In the genomic region with DNA sequence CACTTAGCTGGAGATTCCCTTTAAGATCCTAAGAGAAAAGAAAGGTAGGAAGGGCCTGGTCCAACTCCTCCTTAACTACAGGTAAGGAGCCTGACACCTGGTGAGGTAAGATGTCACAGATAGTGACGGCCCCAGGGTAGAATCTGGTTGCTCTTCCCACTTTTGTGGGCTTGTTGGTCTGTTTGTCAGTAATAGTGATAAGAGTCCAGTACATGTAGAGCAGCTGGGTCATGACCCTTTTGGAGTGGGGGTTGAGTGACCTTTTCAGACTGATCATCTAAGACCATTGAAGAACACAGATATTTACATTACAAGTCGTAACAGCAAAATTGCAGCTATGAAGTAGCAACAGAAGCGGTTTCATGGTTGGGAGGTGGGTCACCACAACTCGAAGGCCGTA, we compare ENCODE assay signal across 9 mouse cellular contexts. TPM values are rescaled to one million over a fixed set of nuclear protein-coding genes. Genes with fewer than 3 reads are reported as not detected.
DNase-seq lines count a peak whose midpoint lies in the region; ATAC-seq and TF ChIP-seq lines count a peak whose summit lies in the region.
"Had no signal": no experiment of that assay in that cellular context is flagged by ENCODE, and none has a peak within 500 bp of the region (broad histone marks: within the 10 kb centered on the region; RNA-seq: fewer than 3 reads in every experiment).

No protein-coding gene starts in this region.

- no peaks in the 10 kb centered on the region for H3K27me3 ChIP-seq in E14TG2a.4 (ENCODE audit: insufficient read depth, low read length)
- H3K27me3 ChIP-seq in forebrain, postnatal 0 days (ENCODE audit: insufficient read depth, low read length), result no peaks in the 10 kb centered on the region
- no peaks in the 10 kb centered on the region for H3K27me3 ChIP-seq in liver, embryonic 15.5 days

- intact Hi-C loops in gastrocnemius, adult 2 months (cut with DNase I), result no loop called here

- H3K9ac ChIP-seq in forebrain, postnatal 0 days, result no peak overlapping the region
- no peak overlapping the region for H3K9ac ChIP-seq in liver, embryonic 15.5 days

- H3K4me1 ChIP-seq in E14TG2a.4 (replicated peaks; ENCODE audit: low read depth, low read length), result peaks cover 44% of the 10 kb centered on the region
- peaks cover 11% of the 10 kb centered on the region for H3K4me1 ChIP-seq in forebrain, postnatal 0 days (ENCODE audit: insufficient read depth)
- peaks cover 22% of the 10 kb centered on the region for H3K4me1 ChIP-seq in liver, embryonic 15.5 days (replicated peaks)

- 95% methylated on average over 5 of the region's 5 CpGs for WGBS in forebrain, postnatal 0 days
- WGBS in liver, embryonic 15.5 days (ENCODE audit: insufficient replicate concordance), result 66% methylated on average over 5 of the region's 5 CpGs

- no peaks in the 10 kb centered on the region for H3K9me3 ChIP-seq in E14TG2a.4 (ENCODE audit: low read length)
- no peaks in the 10 kb centered on the region for H3K9me3 ChIP-seq in forebrain, postnatal 0 days (ENCODE audit: low read length)
- H3K9me3 ChIP-seq in liver, embryonic 15.5 days (replicated peaks), result no peaks in the 10 kb centered on the region

- ATAC-seq in forebrain, postnatal 0 days, result no peak
- ATAC-seq in liver, embryonic 15.5 days (ENCODE audit: insufficient read depth), result no peak

- H3K36me3 ChIP-seq in E14TG2a.4 (ENCODE audit: insufficient read depth, low read length), result peaks cover 38% of the 10 kb centered on the region
- H3K36me3 ChIP-seq in forebrain, postnatal 0 days (ENCODE audit: insufficient read depth), result peaks cover 17% of the 10 kb centered on the region
- H3K36me3 ChIP-seq in liver, embryonic 15.5 days (replicated peaks), result peaks cover 21% of the 10 kb centered on the region

- no peak for TF ChIP-seq CTCF in gastrocnemius, adult 2 months (IDR thresholded peaks at IDR 0.05)
- TF ChIP-seq CTCF in E14TG2a.4 (conservative IDR thresholded peaks at IDR 0.05; ENCODE audit: low read length), result no peak
- no peak for TF ChIP-seq CTCF in forebrain, postnatal 0 days (IDR thresholded peaks at IDR 0.05; ENCODE audit: low read depth)

- DNase-seq in gastrocnemius, adult 2 months, result no peak
- no peak for DNase-seq in gastrocnemius, adult 18-20 months (ENCODE audit: low spot score)
- no peak for DNase-seq in forebrain, postnatal 0 days
- no peak for DNase-seq in urinary bladder, postnatal 36 days (ENCODE audit: low spot score in 2 of 2)
- no peak for DNase-seq in right cerebral cortex, postnatal 10 days (ENCODE audit: low spot score in 2 of 2)
- DNase-seq in natural killer cell, adult 2 months (ENCODE audit: low spot score in 2 of 2), result no peak
- DNase-seq: gastrocnemius, postnatal 14 days had no signal

- H3K4me3 ChIP-seq in gastrocnemius, adult 2 months, result peak overlapping the region; percentile 82
- peak overlapping the region; percentile 89 for H3K4me3 ChIP-seq in E14TG2a.4 (replicated peaks; ENCODE audit: low read length)
- H3K4me3 ChIP-seq in forebrain, postnatal 0 days (ENCODE audit: low read depth, low read length), result peak overlapping the region; percentile 90
- H3K4me3 ChIP-seq in liver, embryonic 15.5 days (replicated peaks), result peak overlapping the region; percentile 84

- peak overlapping the region; percentile 72 for H3K4me2 ChIP-seq in forebrain, postnatal 0 days (ENCODE audit: low read depth)
- H3K4me2 ChIP-seq in liver, embryonic 15.5 days, result peak overlapping the region; percentile 81

- H3K27ac ChIP-seq in gastrocnemius, adult 2 months, result no peak overlapping the region
- no peak overlapping the region for H3K27ac ChIP-seq in forebrain, postnatal 0 days (ENCODE audit: low read depth, low read length)
- no peak overlapping the region for H3K27ac ChIP-seq in liver, embryonic 15.5 days (replicated peaks)

RNA-seq across cellular contexts. Expression of a gene that starts 1.2 kb away (rescaled TPM):
- 10 to 100 TPM; 10.4 to 11.2 TPM for total RNA-seq in gastrocnemius, adult 2 months (2021)
- total RNA-seq in gastrocnemius, adult 18-20 months (2021), result 1 to 10 TPM; 8.6 to 8.7 TPM
- total RNA-seq in forebrain, postnatal 0 days (2014; rRNA removed), result 30.9 and 46.8 TPM in 2 replicates
- polyA plus RNA-seq in forebrain, postnatal 0 days (2015; fragmentation: Nextera tagmentation; extraction: Ambion mirVana), result 13.7 and 22.0 TPM in 2 replicates
- polyA plus RNA-seq in liver, embryonic 15.5 days (2015; fragmentation: Nextera tagmentation; extraction: Ambion mirVana), result 5.7 and 6.1 TPM in 2 replicates
